Mouse (Mus musculus) right cerebral cortex, postnatal 14 days (tissue): ENCODE measurements around the gene Clcc1.
"Not testable (repeated sequence)": the region's sequence is repeated elsewhere in the genome, so short reads cannot be mapped to it uniquely, and the experiment has no call there.

Source experiments
- DNase-seq: peaks from one replicate; pipeline ENCODE4 v3.0.0; 2022

Gene Clcc1

GRCm38 (mm10) chr3:108653710-108654379 is at the start of gene Clcc1:
Gene Clcc1 (plus strand): TSS chr3:108653913.
- peak; percentile 93 for DNase-seq

- no peak for DNase-seq
Measured at GRCm38 (mm10) chr3:108608906-108609305, 44.8 kb upstream of the Clcc1 start.

- no peak for DNase-seq
Measured at GRCm38 (mm10) chr3:108634761-108635160, 19.0 kb upstream of the Clcc1 start.

- DNase-seq, result no peak
Measured at GRCm38 (mm10) chr3:108639412-108639811, 14.3 kb upstream of the Clcc1 start.

GRCm38 (mm10) chr3:108640998-108641397 is 12.7 kb upstream of the Clcc1 start:
- no peak for DNase-seq

GRCm38 (mm10) chr3:108644856-108645255 is 8.9 kb upstream of the Clcc1 start:
- no peak for DNase-seq

GRCm38 (mm10) chr3:108646036-108646435 is 7.7 kb upstream of the Clcc1 start:
- DNase-seq, result peak; percentile 13

GRCm38 (mm10) chr3:108647681-108648080 is 6.0 kb upstream of the Clcc1 start:
- not testable (repeated sequence) for DNase-seq

GRCm38 (mm10) chr3:108652866-108653642 is 659 bp upstream of the Clcc1 start:
- no peak for DNase-seq

GRCm38 (mm10) chr3:108654566-108654965 is 853 bp downstream of the Clcc1 start:
- no peak for DNase-seq

- no peak for DNase-seq
Measured at GRCm38 (mm10) chr3:108655486-108655885, 1.8 kb downstream of the Clcc1 start.

- DNase-seq, result no peak
Measured at GRCm38 (mm10) chr3:108658612-108659011, 4.9 kb downstream of the Clcc1 start.

- no peak for DNase-seq
Measured at GRCm38 (mm10) chr3:108660941-108661340, 7.2 kb downstream of the Clcc1 start.

- no peak for DNase-seq
Measured at GRCm38 (mm10) chr3:108676616-108677015, 22.9 kb downstream of the Clcc1 start.

- no peak for DNase-seq
Measured at GRCm38 (mm10) chr3:108681004-108681403, 27.3 kb downstream of the Clcc1 start.

GRCm38 (mm10) chr3:108683597-108683996 is 29.9 kb downstream of the Clcc1 start:
- not testable (repeated sequence) for DNase-seq

GRCm38 (mm10) chr3:108685701-108686100 is 32.0 kb downstream of the Clcc1 start:
- no peak for DNase-seq

GRCm38 (mm10) chr3:108689015-108689441 is 35.3 kb downstream of the Clcc1 start:
- DNase-seq, result no peak

GRCm38 (mm10) chr3:108689446-108689845 is 35.7 kb downstream of the Clcc1 start:
- no peak for DNase-seq

- no peak for DNase-seq
Measured at GRCm38 (mm10) chr3:108689979-108690378, 36.3 kb downstream of the Clcc1 start.

- DNase-seq, result no peak
Measured at GRCm38 (mm10) chr3:108694321-108694720, 40.6 kb downstream of the Clcc1 start.

GRCm38 (mm10) chr3:108698662-108699061 is 44.9 kb downstream of the Clcc1 start:
- no peak for DNase-seq

GRCm38 (mm10) chr3:108699786-108700185 is 46.1 kb downstream of the Clcc1 start:
- no peak for DNase-seq

GRCm38 (mm10) chr3:108701256-108701655 is 47.5 kb downstream of the Clcc1 start:
- no peak for DNase-seq
